Mouse (Mus musculus) CH12.LX (cell line): Measurements from ENCODE around the gene Tet3. TPM values are rescaled to one million over a fixed set of nuclear protein-coding genes. Genes with fewer than 3 reads are reported as not detected.

Source experiments
- DNase-seq: peaks from one replicate; pipeline ENCODE4 v3.0.0-alpha.2; 2013; ENCODE audit errors: extremely low read depth
- H3K27ac ChIP-seq: 2 replicates; pipeline ENCODE4 v1.5.1; 2012; ENCODE audit warnings: low read depth, mild to moderate bottlenecking, control low read depth, moderate library complexity; ENCODE audit not compliant: insufficient read depth
- H3K27me3 ChIP-seq: replicated peaks from 2 replicates; pipeline ENCODE3; 2012; ENCODE audit warnings: inconsistent platforms
- H3K36me3 ChIP-seq, 2 experiments: replicated peaks in 1 of 2; 2 replicates each; pipeline versions ENCODE3 to v1.6.1; 2012; ENCODE audit warnings: inconsistent platforms in 1 of 2, low read length in 1 of 2, mild to moderate bottlenecking in 1 of 2, mixed read lengths in 1 of 2, moderate library complexity in 1 of 2; ENCODE audit not compliant: control insufficient read depth in 1 of 2, insufficient read depth in 1 of 2
- H3K4me1 ChIP-seq, 2 experiments: 2 replicates each; pipeline ENCODE4 v1.6.1; 2012; ENCODE audit warnings: inconsistent platforms in 1 of 2, moderate library complexity in 1 of 2; ENCODE audit not compliant: insufficient read depth in 2 of 2, control insufficient read depth in 1 of 2
- H3K4me2 ChIP-seq: 2 replicates; pipeline ENCODE4 v1.6.1; 2012; ENCODE audit warnings: low read depth, mild to moderate bottlenecking, control low read depth; ENCODE audit not compliant: poor library complexity, insufficient read depth, severe bottlenecking
- H3K4me3 ChIP-seq, 3 experiments: fragments of 150-350 bp in 1 of 3; sonication (generic) in 1 of 3; replicated peaks in 1 of 3; 2 replicates each; pipeline versions ENCODE3 to v1.5.1; 2011 to 2012; ENCODE audit warnings: low read depth in 2 of 3, low read length in 2 of 3, mild to moderate bottlenecking in 2 of 3, moderate library complexity in 2 of 3, control low read depth in 1 of 3, improper control_type of control experiment in 1 of 3, inconsistent platforms in 1 of 3, mixed read lengths in 1 of 3; ENCODE audit not compliant: poor library complexity in 1 of 3
- H3K79me2 ChIP-seq: replicated peaks from 2 replicates; pipeline ENCODE4 v1.6.1; 2012; ENCODE audit warnings: mild to moderate bottlenecking, moderate library complexity; ENCODE audit not compliant: control insufficient read depth, poor library complexity, insufficient read depth, severe bottlenecking; ENCODE audit errors: extremely low read depth
- H3K9ac ChIP-seq: 2 replicates; pipeline ENCODE4 v1.6.1; 2012; ENCODE audit warnings: low read depth, mild to moderate bottlenecking, control low read depth, moderate library complexity; ENCODE audit not compliant: insufficient read depth
- H3K9me3 ChIP-seq: replicated peaks from 2 replicates; pipeline ENCODE3; 2012; ENCODE audit warnings: low read length, inconsistent platforms, mixed read lengths
- BHLHE40 ChIP-seq: IDR thresholded peaks from 2 replicates; pipeline ENCODE4 v1.6.1; 2011; ENCODE audit warnings: mild to moderate bottlenecking, low read depth, low read length, improper control_type of control experiment
- CHD2 ChIP-seq: IDR thresholded peaks from 2 replicates; pipeline ENCODE4 v1.6.1; 2011; ENCODE audit warnings: low read length, improper control_type of control experiment
- CTCF ChIP-seq, 2 experiments: IDR thresholded peaks in 1 of 2; conservative IDR thresholded peaks in 1 of 2; 2 replicates each; pipeline ENCODE4 v1.5.1; 2011 to 2012; ENCODE audit warnings: low read depth in 2 of 2, low read length in 2 of 2, improper control_type of control experiment in 1 of 2, inconsistent platforms in 1 of 2, mild to moderate bottlenecking in 1 of 2, moderate library complexity in 1 of 2
- E2F4 ChIP-seq: IDR thresholded peaks from 2 replicates; pipeline ENCODE4 v1.6.1; 2011; ENCODE audit warnings: low read depth, low read length, improper control_type of control experiment; ENCODE audit not compliant: insufficient replicate concordance
- ELF1 ChIP-seq: IDR thresholded peaks from 2 replicates; pipeline ENCODE4 v1.6.1; 2014; ENCODE audit warnings: low read depth, mild to moderate bottlenecking, inconsistent platforms, low read length, improper control_type of control experiment
- GABPA ChIP-seq: IDR thresholded peaks from 2 replicates; pipeline ENCODE4 v1.6.1; 2012; ENCODE audit warnings: low read depth, low read length, improper control_type of control experiment, inconsistent platforms; ENCODE audit not compliant: insufficient replicate concordance
- JUN ChIP-seq: IDR thresholded peaks from 2 replicates; pipeline ENCODE4 v1.6.1; 2011; ENCODE audit warnings: low read depth, mild to moderate bottlenecking, low read length, improper control_type of control experiment, moderate library complexity; ENCODE audit not compliant: insufficient read depth
- JUND ChIP-seq: conservative IDR thresholded peaks from 2 replicates; pipeline ENCODE4 v1.6.1; 2011; ENCODE audit warnings: low read depth, low read length, improper control_type of control experiment
- MAX ChIP-seq: IDR thresholded peaks from 2 replicates; pipeline ENCODE4 v1.6.1; 2011; ENCODE audit warnings: low read length, improper control_type of control experiment
- MAZ ChIP-seq: IDR thresholded peaks from 2 replicates; pipeline ENCODE4 v1.6.1; 2012; ENCODE audit warnings: low read depth, mild to moderate bottlenecking, inconsistent platforms, low read length, improper control_type of control experiment, moderate library complexity
- MEF2A ChIP-seq: IDR thresholded peaks from 2 replicates; pipeline ENCODE4 v1.6.1; 2014; ENCODE audit warnings: low read depth, mild to moderate bottlenecking, inconsistent platforms, low read length, improper control_type of control experiment, borderline replicate concordance
- NRF1 ChIP-seq: IDR thresholded peaks from 2 replicates; pipeline ENCODE4 v1.6.1; 2014; ENCODE audit warnings: low read depth, mild to moderate bottlenecking, inconsistent platforms, low read length, improper control_type of control experiment, moderate library complexity
- POLR2AphosphoS2 ChIP-seq: IDR thresholded peaks from 2 replicates; pipeline ENCODE4 v1.6.1; 2011; ENCODE audit warnings: low read depth, low read length, improper control_type of control experiment
- RCOR1 ChIP-seq: conservative IDR thresholded peaks from 2 replicates; pipeline ENCODE4 v1.6.1; 2012; ENCODE audit warnings: low read depth, mild to moderate bottlenecking, inconsistent platforms, low read length, improper control_type of control experiment
- ZKSCAN1 ChIP-seq: IDR thresholded peaks from 2 replicates; pipeline ENCODE4 v1.6.1; 2012; ENCODE audit warnings: low read depth, inconsistent platforms, low read length, improper control_type of control experiment, borderline replicate concordance
- ZNF384 ChIP-seq: IDR thresholded peaks from 2 replicates; pipeline ENCODE4 v1.6.1; 2012; ENCODE audit warnings: low read depth, low read length, improper control_type of control experiment, inconsistent platforms
- dilution Hi-C: fragments of 300-500 bp; cut with MboI; formaldehyde crosslinking; loops from 2 replicates; pipeline ENCODE4 v1.14.3; 2020; ENCODE audit warnings: low sequenced_read_pairs; ENCODE audit not compliant: extremely low pct_unique_long_range_greater_than_20kb, extremely low pct_ligation_motif_present
- in situ Hi-C: fragments of 300-500 bp; cut with MboI; formaldehyde crosslinking; loops from 3 replicates; pipeline ENCODE4 v1.14.3; 2019; ENCODE audit warnings: low sequenced_read_pairs, low pct_ligation_motif_present, low pct_unique_long_range_greater_than_20kb, mixed read lengths
- polyA plus RNA-seq: library from polyadenylated mRNA; unstranded; fragments of >175 nt; gene quantifications from 2 replicates; pipeline ENCODE4 v1.2.1, GENCODE M21; 2012; ENCODE audit warnings: low read depth; ENCODE audit not compliant: insufficient read length
- total RNA-seq, 2 experiments: library from RNA; depleted of rRNA; stranded (reverse); fragments of 300-350 nt in 1 of 2; fragments of >200 nt in 1 of 2; gene quantifications; 2 replicates each; pipeline ENCODE4 v1.2.3; 2012 to 2014

The Tet3 gene
- total and polyA plus RNA-seq, 3 experiments, result 3.2 to 10.0 (median 8.2) TPM

DNA sequence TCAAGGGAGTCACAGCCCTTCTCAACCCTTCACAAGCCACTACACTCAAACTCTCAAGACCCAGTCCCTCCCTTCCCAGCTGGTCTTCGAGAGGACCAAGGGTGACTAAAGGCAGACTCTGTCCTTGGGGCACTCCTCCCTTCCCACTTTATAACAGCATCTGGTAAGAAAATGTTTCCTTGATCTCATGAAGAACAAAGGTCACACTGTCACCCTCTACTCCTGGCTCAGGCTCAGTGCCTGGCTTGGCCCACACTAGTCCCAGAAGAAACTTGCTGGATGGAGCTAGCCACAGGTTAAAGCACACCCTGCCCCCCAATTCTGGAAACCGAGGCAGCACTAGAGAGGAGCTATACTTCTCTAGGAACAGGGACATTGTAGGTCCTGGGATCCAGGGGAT, 13.1 kb downstream of the Tet3 start:
- in situ Hi-C loops (no loop called here), dilution Hi-C loops (no loop called here)
- Histone ChIP-seq H3K36me3 (peaks cover 0 to 62% of the 10 kb centered on the region in 2 experiments), H3K27me3 (no peaks in the 10 kb centered on the region), H3K9ac (no peak overlapping the region), H3K79me2 (no peaks in the 10 kb centered on the region), H3K9me3 (no peaks in the 10 kb centered on the region), H3K4me2 (no peak overlapping the region), H3K4me1 (peaks cover 5 to 59% of the 10 kb centered on the region in 2 experiments), H3K27ac (no peak overlapping the region), H3K4me3 (no peak overlapping the region)
- DNase-seq, result no peak
- TF ChIP-seq RCOR1, result no peak
- no peak for TF ChIP-seq ELF1
- TF ChIP-seq CTCF (conservative IDR thresholded peaks at IDR 0.05 in 1 of 2, IDR thresholded peaks at IDR 0.05 in 1 of 2; ENCODE audit: low read depth in 2 of 2, low read length in 2 of 2), result no peak
- no peak for TF ChIP-seq ZKSCAN1

DNA sequence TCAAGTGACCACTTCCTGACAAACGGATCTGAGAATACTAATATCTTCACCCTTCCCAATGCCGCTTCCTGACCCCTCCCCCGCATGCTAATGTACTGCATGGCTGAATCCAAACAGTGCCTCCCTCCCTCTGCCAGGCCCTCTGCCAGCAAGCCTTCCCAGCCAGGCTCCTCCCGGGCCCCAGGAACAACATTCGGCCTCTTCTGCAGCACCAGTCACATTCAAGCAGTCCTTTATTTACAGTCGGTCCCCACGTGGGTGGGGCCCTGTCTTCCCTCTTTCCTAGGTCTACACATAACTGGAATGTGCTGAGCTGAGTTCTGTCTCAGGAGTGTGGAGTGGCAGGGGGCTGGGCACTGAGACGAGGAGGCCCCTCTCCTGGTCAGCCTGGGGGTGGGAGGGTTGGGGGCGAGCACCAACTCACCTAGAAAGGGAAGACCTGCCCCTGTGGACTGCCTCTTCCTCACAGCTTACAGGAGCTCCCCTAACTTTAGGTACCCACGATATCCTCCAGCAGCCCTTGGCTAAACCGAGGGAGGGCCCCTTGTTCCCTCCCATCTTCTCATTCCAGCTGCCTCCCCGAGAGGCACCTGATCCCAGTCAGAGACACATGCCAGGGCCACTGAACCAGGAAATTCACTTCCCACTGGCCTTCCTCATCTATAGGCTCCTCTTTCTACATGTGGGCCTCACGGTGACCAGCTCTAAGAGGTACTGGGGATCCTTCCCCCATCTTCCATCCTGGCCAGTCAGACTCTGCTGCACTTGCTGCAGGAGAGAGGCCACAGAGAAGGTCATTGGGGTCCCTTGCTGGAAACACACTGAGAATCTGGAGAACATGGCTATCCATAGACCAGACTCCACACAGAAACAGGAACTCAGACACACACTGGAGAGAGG, 15.2 kb downstream of the Tet3 start:
- DNase-seq, result no peak
- H3K36me3 ChIP-seq, result peaks cover under 1 to 56% of the 10 kb centered on the region in 2 experiments
- dilution Hi-C loops (no loop called here), in situ Hi-C loops (no loop called here)
- H3K27ac ChIP-seq, result no peak overlapping the region
- H3K4me2 ChIP-seq, result no peak overlapping the region
- H3K4me3 ChIP-seq, result no peak overlapping the region
- peaks cover 10 to 54% of the 10 kb centered on the region in 2 experiments for H3K4me1 ChIP-seq
- H3K27me3 ChIP-seq, result no peaks in the 10 kb centered on the region
- H3K9ac ChIP-seq, result no peak overlapping the region
- TF ChIP-seq JUN (no peak), ZNF384 (no peak), MAX (no peak), MAZ (no peak), BHLHE40 (no peak), E2F4 (no peak), ZKSCAN1 (no peak), CHD2 (no peak), RCOR1 (no peak), NRF1 (no peak), GABPA (no peak), POLR2AphosphoS2 (no peak), MEF2A (no peak), JUND (no peak)
- TF ChIP-seq, all 38 proteins: peak for 0
- Histone ChIP-seq H3K79me2 (no peaks in the 10 kb centered on the region), H3K9me3 (no peaks in the 10 kb centered on the region)
